Mouse (Mus musculus) kidney, adult 2 months (tissue): ENCODE data around the gene Scyl3. TPM values are rescaled to one million over a fixed set of nuclear protein-coding genes. Genes with fewer than 3 reads are reported as not detected.

Experiments
- DNase-seq: peaks from one replicate; pipeline ENCODE4 v3.0.0; 2021
- H3K27ac ChIP-seq: fragments of 200-500 bp; 2 replicates; pipeline ENCODE4 v1.5.1; 2012; ENCODE audit warnings: low read depth, low read length, control low read depth, inconsistent platforms; ENCODE audit not compliant: insufficient read depth
- H3K27me3 ChIP-seq: fragments of 200-500 bp; replicated peaks from 2 replicates; pipeline ENCODE4 v1.6.1; 2012; ENCODE audit warnings: mild to moderate bottlenecking, moderate library complexity, low read length, inconsistent platforms; ENCODE audit not compliant: control insufficient read depth, insufficient read depth
- H3K36me3 ChIP-seq: fragments of 200-500 bp; 2 replicates; pipeline ENCODE4 v1.6.1; 2012; ENCODE audit warnings: mild to moderate bottlenecking, moderate library complexity, low read length, inconsistent platforms; ENCODE audit not compliant: control insufficient read depth, insufficient read depth
- H3K4me1 ChIP-seq: fragments of 200-500 bp; 2 replicates; pipeline ENCODE4 v1.6.1; 2011; ENCODE audit warnings: low read length; ENCODE audit not compliant: control insufficient read depth, insufficient read depth
- H3K4me3 ChIP-seq: fragments of 200-500 bp; 2 replicates; pipeline ENCODE4 v1.5.1; 2011; ENCODE audit warnings: mild to moderate bottlenecking, low read depth, low read length, control low read depth; ENCODE audit not compliant: insufficient read depth
- CTCF ChIP-seq: fragments of 200-500 bp; conservative IDR thresholded peaks from 2 replicates; pipeline ENCODE4 v1.5.1; 2011; ENCODE audit warnings: low read depth, mild to moderate bottlenecking, control low read depth, low read length, moderate library complexity, mixed read lengths; ENCODE audit not compliant: insufficient read depth, insufficient read length
- POLR2A ChIP-seq: fragments of 200-500 bp; IDR thresholded peaks from one replicate; pipeline ENCODE4 v1.6.1; 2011; ENCODE audit warnings: low read depth, low read length, control low read depth
- WGBS: fragments of 180-500 bp; shearing (Covaris S2); methylation state at CpG from one replicate; pipeline ENCODE4 v1.1.7; 2018; 5-methylcytosine and 5-hydroxymethylcytosine counted together
- polyA plus RNA-seq: library from polyadenylated mRNA; depleted of rRNA; stranded (reverse); fragments of >200 nt; gene quantifications from 2 replicates; pipeline ENCODE4 v1.2.3, GENCODE M21; 2012

The Scyl3 gene
- polyA plus RNA-seq, 1 experiment = 8.7 TPM

DNA sequence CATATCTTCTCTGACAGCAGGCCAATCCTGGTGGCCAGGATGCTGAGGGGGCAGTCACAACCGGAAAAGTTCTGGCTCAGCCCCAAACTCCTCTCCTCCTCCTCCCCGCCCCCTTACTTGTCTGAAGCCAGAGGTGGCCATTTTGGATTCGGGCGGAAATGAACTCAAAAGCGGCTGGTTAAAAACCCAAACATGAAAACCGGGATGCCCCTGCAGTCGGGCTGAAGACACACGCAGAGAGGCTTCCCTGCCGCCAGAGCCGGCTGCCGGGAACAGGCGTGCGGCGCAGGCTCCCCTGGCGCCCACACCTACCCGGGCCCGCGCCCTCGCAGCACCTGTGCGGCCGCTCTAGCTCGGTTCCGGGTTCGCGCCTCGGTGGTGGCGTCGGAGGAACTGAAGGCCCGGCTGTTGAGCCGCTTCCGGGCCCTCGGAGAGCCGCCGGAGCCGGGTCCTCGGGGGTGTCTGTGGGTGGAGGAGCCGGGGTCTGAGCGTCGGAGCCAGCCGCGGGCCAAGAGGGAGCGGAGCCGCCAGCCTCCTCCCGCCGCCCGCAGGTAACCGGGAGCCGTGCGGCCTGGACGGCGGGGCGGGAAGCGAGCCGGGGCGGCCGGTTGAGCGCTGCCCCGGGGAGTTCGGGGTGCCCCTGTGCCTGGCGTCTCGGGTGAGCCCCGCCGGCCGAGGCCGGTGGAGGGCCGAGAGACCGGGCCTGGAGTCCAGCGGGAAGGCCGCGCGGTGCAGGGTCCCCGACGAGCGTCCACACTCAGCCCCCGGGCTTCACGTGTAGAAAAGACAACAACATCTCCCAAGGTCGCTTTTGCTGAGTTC lies 947 bp downstream of the Scyl3 start:
- Histone ChIP-seq H3K4me3 (peak overlapping the region; percentile 85), H3K27me3 (no peaks in the 10 kb centered on the region), H3K4me1 (peaks cover 10% of the 10 kb centered on the region; the same call in 1 of the 2 replicates), H3K36me3 (peaks cover 2% of the 10 kb centered on the region; the same call in 1 of the 2 replicates), H3K27ac (peak overlapping the region; percentile 79)
- peak; percentile 94 for DNase-seq
- no peak for TF ChIP-seq POLR2A
- no peak for TF ChIP-seq CTCF
- WGBS = under 1% methylated on average over 77 of the region's 77 CpGs

DNA sequence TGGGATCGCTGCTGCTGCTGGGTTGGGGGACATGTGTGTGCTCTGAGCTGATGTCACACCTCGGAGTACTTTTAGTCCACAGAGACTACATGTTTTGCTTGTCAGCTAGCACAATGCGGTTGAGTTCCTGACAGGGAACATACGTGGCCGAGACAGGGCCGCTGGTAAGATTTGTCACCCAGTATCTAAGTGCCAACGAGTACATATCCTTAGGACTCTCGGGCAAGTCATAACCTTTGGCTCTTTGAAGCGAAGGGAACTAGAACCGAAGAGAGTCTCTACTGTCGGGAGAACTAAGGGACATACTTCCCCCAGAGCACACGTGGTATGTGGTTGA lies 1.5 kb downstream of the Scyl3 start:
- Histone ChIP-seq H3K27me3 (no peaks in the 10 kb centered on the region), H3K4me1 (peaks cover 10% of the 10 kb centered on the region; the same call in 1 of the 2 replicates), H3K27ac (no peak overlapping the region; the same call in 1 of the 2 replicates), H3K36me3 (peaks cover 2% of the 10 kb centered on the region; the same call in 1 of the 2 replicates), H3K4me3 (peak overlapping the region; percentile 85)
- DNase-seq = peak; percentile 20
- WGBS = under 1% methylated on average over 12 of the region's 12 CpGs
- TF ChIP-seq POLR2A (no peak), CTCF (no peak)

DNA sequence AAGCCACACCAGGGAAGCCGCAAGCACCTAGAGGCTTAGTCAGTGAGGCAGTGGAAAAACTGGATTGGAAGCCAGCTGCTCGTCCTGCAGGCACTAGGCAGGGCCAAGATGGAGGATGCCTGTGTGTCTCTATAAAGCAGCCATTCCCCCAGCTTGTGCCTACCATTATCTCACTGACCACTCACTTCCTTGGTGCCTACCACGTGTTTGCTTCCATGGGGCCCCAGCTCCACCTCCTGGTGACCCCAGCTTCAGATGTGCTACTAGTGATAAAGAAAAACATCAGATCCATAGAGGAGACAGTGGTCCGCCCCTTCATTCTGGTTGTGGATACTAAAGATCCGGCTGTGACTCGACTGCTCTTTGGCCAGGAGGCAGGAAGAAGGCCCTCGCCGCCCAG lies 2.9 kb downstream of the Scyl3 start:
- no peaks in the 10 kb centered on the region for H3K27me3 ChIP-seq
- no peak for TF ChIP-seq CTCF
- no peak for TF ChIP-seq POLR2A
- no peak for DNase-seq
- 89% methylated on average over 8 of the region's 8 CpGs for WGBS
- peaks cover 4% of the 10 kb centered on the region for H3K36me3 ChIP-seq
- H3K4me3 ChIP-seq = no peak overlapping the region
- no peak overlapping the region for H3K27ac ChIP-seq
- H3K4me1 ChIP-seq = peaks cover 10% of the 10 kb centered on the region; the same call in 1 of the 2 replicates

DNA sequence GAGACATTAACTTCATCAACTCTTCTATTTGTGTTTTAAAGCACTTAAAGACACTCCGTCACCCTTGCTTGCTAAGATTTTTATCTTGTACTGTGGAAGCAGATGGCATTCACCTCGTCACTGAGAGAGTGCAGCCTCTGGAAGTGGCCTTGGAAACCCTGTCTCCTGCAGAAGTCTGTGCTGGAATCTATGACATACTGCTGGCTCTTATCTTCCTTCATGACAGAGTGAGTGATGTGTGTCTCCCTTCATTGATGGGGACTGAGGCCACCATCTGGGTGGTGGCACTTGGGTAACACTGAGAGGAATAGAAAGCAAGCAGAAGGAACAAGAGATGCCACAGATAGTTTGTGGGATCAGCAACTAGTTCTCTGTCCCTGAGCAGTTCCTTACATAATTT lies 5.7 kb downstream of the Scyl3 start:
- TF ChIP-seq POLR2A (no peak), CTCF (no peak)
- H3K4me3 ChIP-seq = no peak overlapping the region
- peaks cover 5% of the 10 kb centered on the region; the same call in 1 of the 2 replicates for H3K4me1 ChIP-seq
- H3K36me3 ChIP-seq = peaks cover 7% of the 10 kb centered on the region
- no peak for DNase-seq
- WGBS = 82% methylated on average over 2 of the region's 2 CpGs
- H3K27me3 ChIP-seq = no peaks in the 10 kb centered on the region
- H3K27ac ChIP-seq = no peak overlapping the region

DNA sequence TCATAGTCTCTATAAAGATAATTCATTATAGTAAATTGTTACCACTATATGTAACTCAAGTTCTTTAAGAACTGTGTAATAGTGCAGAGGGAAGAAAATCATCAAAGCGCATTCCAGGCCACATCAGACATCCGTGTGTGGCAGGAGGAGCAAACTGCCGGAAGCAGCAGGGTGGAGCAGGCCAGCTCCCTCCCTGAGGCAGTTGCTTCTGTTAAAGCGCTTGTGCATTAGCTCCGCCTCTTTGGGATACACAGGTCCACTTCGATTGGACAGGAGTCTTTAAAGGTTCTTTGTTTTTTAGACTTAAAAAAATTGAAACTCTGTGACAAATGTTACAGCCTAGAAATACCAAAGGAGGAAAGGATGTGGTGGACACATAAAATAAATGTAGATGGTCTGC lies 13.2 kb downstream of the Scyl3 start:
- Histone ChIP-seq H3K27ac (no peak overlapping the region), H3K4me3 (no peak overlapping the region), H3K36me3 (peaks cover 10% of the 10 kb centered on the region), H3K4me1 (no peaks in the 10 kb centered on the region), H3K27me3 (no peaks in the 10 kb centered on the region)
- DNase-seq = no peak
- no peak for TF ChIP-seq POLR2A
- 68% methylated on average over 6 of the region's 6 CpGs for WGBS

DNA sequence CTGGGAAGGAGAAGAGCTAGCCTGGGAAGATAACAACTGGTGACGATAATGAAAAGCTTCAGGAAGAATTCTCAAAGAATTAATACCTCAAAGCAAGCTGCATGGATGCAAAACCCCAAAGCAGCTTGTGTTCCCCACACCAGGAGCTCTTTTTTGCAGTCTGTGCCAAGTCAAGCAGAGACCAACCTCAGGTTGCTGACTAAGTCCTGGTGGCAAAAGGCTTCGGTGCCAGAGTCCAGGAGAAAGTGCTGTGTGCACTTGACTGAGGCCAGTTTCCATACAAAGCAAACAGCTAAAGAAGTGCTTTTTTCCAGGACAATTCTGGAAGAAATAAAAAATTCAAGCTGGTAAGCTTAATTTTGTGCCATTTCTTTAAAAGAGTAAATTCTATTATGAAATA lies 24.5 kb downstream of the Scyl3 start:
- H3K4me1 ChIP-seq = no peaks in the 10 kb centered on the region
- no peaks in the 10 kb centered on the region for H3K27me3 ChIP-seq
- peak; percentile 72 for DNase-seq
- H3K27ac ChIP-seq = no peak overlapping the region
- 60% methylated on average over 2 of the region's 2 CpGs for WGBS
- no peak for TF ChIP-seq CTCF
- TF ChIP-seq POLR2A = no peak
- no peak overlapping the region for H3K4me3 ChIP-seq
- peaks cover 7% of the 10 kb centered on the region for H3K36me3 ChIP-seq

DNA sequence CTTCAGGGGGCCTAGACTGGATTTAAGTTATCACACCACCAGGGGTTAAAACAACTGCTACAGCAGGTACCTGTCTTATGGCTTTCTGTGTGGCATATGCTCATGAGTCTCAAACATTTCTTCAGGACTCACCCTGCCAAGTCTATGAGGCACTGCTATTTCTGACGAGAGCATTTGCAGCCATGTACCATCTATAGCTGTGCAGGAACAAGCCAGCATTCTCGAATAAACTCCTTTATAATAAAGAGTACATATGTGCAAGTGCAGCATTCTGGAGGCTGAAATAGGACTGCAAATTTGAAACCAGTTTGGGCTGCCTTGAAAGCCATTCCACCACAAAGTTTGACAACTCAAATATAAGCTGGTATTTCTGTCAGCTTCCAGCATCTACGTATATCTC lies 29.1 kb downstream of the Scyl3 start:
- H3K4me1 ChIP-seq = no peaks in the 10 kb centered on the region
- no peak overlapping the region for H3K4me3 ChIP-seq
- no peak overlapping the region for H3K27ac ChIP-seq
- WGBS = 81% methylated on average over 3 of the region's 3 CpGs
- H3K27me3 ChIP-seq = no peaks in the 10 kb centered on the region
- DNase-seq = no peak
- no peaks in the 10 kb centered on the region; the same call in 1 of the 2 replicates for H3K36me3 ChIP-seq
- TF ChIP-seq POLR2A = no peak
- no peak for TF ChIP-seq CTCF
